Mouse (Mus musculus) embryonic stem cell, embryonic (primary cell): ENCODE measurements around the gene Riiad1.

ENCODE experiments used
- CTCF ChIA-PET, 4 experiments: fragments of 300-600 bp in 2 of 4; fragments of 350-600 bp in 2 of 4; sonication (Branson Sonifier 250); formaldehyde crosslinking; loops; one replicate each; lab custom pipeline; 2022; ENCODE audit warnings: inconsistent platforms in 2 of 4; lab: Charles Lee
- POLR2A ChIA-PET, 4 experiments: fragments of 300-600 bp in 2 of 4; fragments of 350-600 bp in 2 of 4; sonication (Branson Sonifier 250); formaldehyde crosslinking; loops; one replicate each; lab custom pipeline; 2022; ENCODE audit warnings: antibody characterized with exemption in 4 of 4, inconsistent platforms in 1 of 4; lab: Charles Lee

Gene Riiad1

GRCm38 (mm10) chr3:94473567-94474232 lies 6.4 kb downstream of the Riiad1 start:
- ChIA-PET CTCF (interaction anchor here in 2 of 4 experiments (0.8 to 2.4 kb wide), 4 partner anchors 17 to 107 kb away, joined by 3 to 11 read pairs (median 4); no protein-coding TSS in a partner anchor), POLR2A (interaction anchor here in 3 of 4 experiments (0.9 to 3.0 kb wide), 6 partner anchors 10 to 112 kb away, joined by 3 to 12 read pairs (median 4); partner anchors contain the start of gene C2cd4d (in 1 of the 3))

GRCm38 (mm10) chr3:94473115-94473505 lies 7.0 kb downstream of the Riiad1 start:
- POLR2A ChIA-PET, result interaction anchor here in 3 of 4 experiments (0.6 to 3.0 kb wide), 15 partner anchors 8 to 543 kb away, joined by 3 to 12 read pairs (median 4); partner anchors contain the start of gene C2cd4d (in 1 of the 3)
- CTCF ChIA-PET, result interaction anchor here in 3 of 4 experiments (0.7 to 2.4 kb wide), 7 partner anchors 16 to 107 kb away, joined by 3 to 11 read pairs (median 7); no protein-coding TSS in a partner anchor

GRCm38 (mm10) chr3:94472447-94473114 lies 7.6 kb downstream of the Riiad1 start:
- POLR2A ChIA-PET, result interaction anchor here in 3 of 4 experiments (0.6 to 3.0 kb wide), 17 partner anchors 9 to 544 kb away, joined by 3 to 12 read pairs (median 3); partner anchors contain the start of gene C2cd4d (in 1 of the 3)
- CTCF ChIA-PET, result interaction anchor here in 3 of 4 experiments (0.7 to 2.4 kb wide), 7 partner anchors 16 to 106 kb away, joined by 3 to 11 read pairs (median 7); no protein-coding TSS in a partner anchor

GRCm38 (mm10) chr3:94468931-94469330 lies 11.2 kb downstream of the Riiad1 start:
- ChIA-PET CTCF (interaction anchor here (0.6 to 1.6 kb wide), 4 partner anchors 12 to 33 kb away, joined by 3 to 6 read pairs (median 4); no protein-coding TSS in a partner anchor), POLR2A (interaction anchor here in 2 of 4 experiments (0.6 to 1.5 kb wide), 5 partner anchors 9 to 369 kb away, joined by 3 to 5 read pairs (median 3); partner anchors contain the start of genes Celf3 (in 1 of the 2) and Pogz (in 1 of the 2))

GRCm38 (mm10) chr3:94465632-94466430 lies 14.3 kb downstream of the Riiad1 start:
- POLR2A ChIA-PET, result interaction anchor here in 3 of 4 experiments (0.6 to 2.5 kb wide), 17 partner anchors 9 to 687 kb away, joined by 3 to 15 read pairs (median 4); partner anchors contain the start of genes Oaz3 (in 2 of the 3), Riiad1 (in 2 of the 3), Celf3 (in 1 of the 3) and Mrpl9 (in 1 of the 3)
- CTCF ChIA-PET, result interaction anchor here in 2 of 4 experiments (0.6 to 1.3 kb wide), 6 partner anchors 9 to 344 kb away, joined by 3 to 5 read pairs (median 4); no protein-coding TSS in a partner anchor

- ChIA-PET POLR2A (interaction anchor here in 3 of 4 experiments (0.6 to 2.5 kb wide), 12 partner anchors 9 to 147 kb away, joined by 3 to 15 read pairs (median 4); partner anchors contain the start of genes Oaz3 (in 2 of the 3), Celf3 (in 1 of the 3), Mrpl9 (in 1 of the 3) and Riiad1 (in 1 of the 3)), CTCF (interaction anchor here in 3 of 4 experiments (0.6 to 1.4 kb wide), 6 partner anchors 8 to 98 kb away, joined by 3 to 6 read pairs (median 3); no protein-coding TSS in a partner anchor)
Measured at GRCm38 (mm10) chr3:94463926-94464578, 16.1 kb downstream of the Riiad1 start.

GRCm38 (mm10) chr3:94459834-94460233 lies 20.3 kb downstream of the Riiad1 start:
- ChIA-PET CTCF (interaction anchor here in 2 of 4 experiments (0.6 to 1.2 kb wide), 2 partner anchors 43 to 90 kb away, joined by 3 read pairs; no protein-coding TSS in a partner anchor), POLR2A (interaction anchor here in 1 of 4 experiments (0.8 kb wide), 1 partner anchor 10 kb away, joined by 3 read pairs; no protein-coding TSS in a partner anchor)

GRCm38 (mm10) chr3:94457055-94457454 lies 23.1 kb downstream of the Riiad1 start:
- ChIA-PET POLR2A (interaction anchor here in 3 of 4 experiments (0.6 to 6.5 kb wide), 15 partner anchors 9 to 135 kb away, joined by 3 to 42 read pairs (median 4); partner anchors contain the start of genes Mrpl9 (in 2 of the 3), Riiad1 (in 2 of the 3), Celf3 (in 1 of the 3) and Oaz3 (in 1 of the 3)), CTCF (interaction anchor here (0.6 to 3.8 kb wide), 34 partner anchors 8 to 461 kb away, joined by 3 to 28 read pairs (median 4); no protein-coding TSS in a partner anchor)

- ChIA-PET POLR2A (interaction anchor here in 3 of 4 experiments (0.6 to 6.5 kb wide), 17 partner anchors 8 to 718 kb away, joined by 3 to 42 read pairs (median 4); partner anchors contain the start of genes Mrpl9 (in 2 of the 3), Riiad1 (in 2 of the 3), Celf3 (in 1 of the 3) and Oaz3 (in 1 of the 3)), CTCF (interaction anchor here (0.6 to 3.8 kb wide), 47 partner anchors 8 to 461 kb away, joined by 3 to 28 read pairs (median 4); partner anchors contain the start of genes Mrpl9 (in 1 of the 4), Oaz3 (in 1 of the 4) and Rorc (in 1 of the 4))
Measured at GRCm38 (mm10) chr3:94456529-94457000, 23.6 kb downstream of the Riiad1 start.

- POLR2A ChIA-PET, result interaction anchor here in 1 of 4 experiments (0.6 to 1.2 kb wide), 5 partner anchors 9 to 106 kb away, joined by 3 to 7 read pairs (median 3); no protein-coding TSS in a partner anchor
- CTCF ChIA-PET, result interaction anchor here in 1 of 4 experiments (1.6 kb wide), 1 partner anchor 57 kb away, joined by 5 read pairs; no protein-coding TSS in a partner anchor
Measured at GRCm38 (mm10) chr3:94449377-94449776, 30.8 kb downstream of the Riiad1 start.

GRCm38 (mm10) chr3:94443597-94443964 lies 36.6 kb downstream of the Riiad1 start, which contains the start of gene Oaz3:
Gene Oaz3, minus strand, starts transcription at chr3:94443915.
- POLR2A ChIA-PET, result interaction anchor here (0.6 to 4.8 kb wide), 26 partner anchors 11 to 1069 kb away, joined by 3 to 42 read pairs (median 4); partner anchors contain the start of genes Tdrkh (in 1 of the 4) and Tuft1 (in 1 of the 4)
- CTCF ChIA-PET, result interaction anchor here in 3 of 4 experiments (0.6 to 2.1 kb wide), 7 partner anchors 12 to 464 kb away, joined by 3 to 11 read pairs (median 6); partner anchors contain the start of gene Tdrkh (in 1 of the 3)

- POLR2A ChIA-PET, result interaction anchor here (0.6 to 4.8 kb wide), 37 partner anchors 11 to 532 kb away, joined by 3 to 42 read pairs (median 4); partner anchors contain the start of genes Tdrkh (in 2 of the 4) and Tuft1 (in 1 of the 4)
- CTCF ChIA-PET, result interaction anchor here (0.6 to 2.1 kb wide), 11 partner anchors 13 to 847 kb away, joined by 3 to 11 read pairs (median 4); partner anchors contain the start of gene Tdrkh (in 1 of the 4)
Measured at GRCm38 (mm10) chr3:94442951-94443596, 37.1 kb downstream of the Riiad1 start, which contains the start of gene Mrpl9. Gene Mrpl9, plus strand, starts transcription at chr3:94443318.

- POLR2A ChIA-PET, result interaction anchor here in 1 of 4 experiments (0.7 kb wide), 1 partner anchor 79 kb away, joined by 3 read pairs; the partner anchor contains the start of gene C2cd4d
- CTCF ChIA-PET, result interaction anchor here (0.5 to 1.9 kb wide), 6 partner anchors 13 to 334 kb away, joined by 3 to 10 read pairs (median 4); no protein-coding TSS in a partner anchor
Measured at GRCm38 (mm10) chr3:94441182-94441581, 39.0 kb downstream of the Riiad1 start.

- POLR2A ChIA-PET, result no interaction called here
- CTCF ChIA-PET, result no interaction called here
Measured at GRCm38 (mm10) chr3:94436420-94436819, 43.7 kb downstream of the Riiad1 start.
